Mouse (Mus musculus) cerebellum, adult 2 months (tissue): Measurements from ENCODE around the gene Lrrc73. TPM values are rescaled to one million over a fixed set of nuclear protein-coding genes. Genes with fewer than 3 reads are reported as not detected.

Experiments used
- DNase-seq, 2 experiments: peaks; one replicate each; pipeline ENCODE4 v3.0.0; 2021
- H3K27ac ChIP-seq: fragments of 200-500 bp; 2 replicates; pipeline ENCODE4 v1.5.1; 2012; ENCODE audit warnings: low read length, control low read depth, inconsistent platforms; ENCODE audit not compliant: insufficient read depth
- H3K27me3 ChIP-seq: fragments of 200-500 bp; 2 replicates; pipeline ENCODE4 v1.6.1; 2012; ENCODE audit warnings: inconsistent platforms, mild to moderate bottlenecking, low read length, moderate library complexity; ENCODE audit not compliant: control insufficient read depth, insufficient read depth
- H3K4me1 ChIP-seq: fragments of 200-500 bp; 2 replicates; pipeline ENCODE4 v1.6.1; 2011; ENCODE audit warnings: low read length; ENCODE audit not compliant: control insufficient read depth, insufficient read depth
- H3K4me3 ChIP-seq: fragments of 200-500 bp; replicated peaks from 2 replicates; pipeline ENCODE3; 2011; ENCODE audit warnings: mild to moderate bottlenecking, low read depth, low read length, control low read depth; ENCODE audit not compliant: insufficient read depth
- CTCF ChIP-seq: fragments of 200-500 bp; IDR thresholded peaks from 2 replicates; pipeline ENCODE4 v1.5.1; 2011; ENCODE audit warnings: low read depth, mild to moderate bottlenecking, control low read depth, low read length, moderate library complexity, borderline replicate concordance; ENCODE audit not compliant: insufficient read depth
- POLR2A ChIP-seq: fragments of 200-500 bp; IDR thresholded peaks from 2 replicates; pipeline ENCODE4 v1.6.1; 2011; ENCODE audit warnings: low read length, control low read depth, borderline replicate concordance; ENCODE audit not compliant: insufficient read depth
- WGBS: fragments of 180-500 bp; shearing (Covaris S2); methylation state at CpG from one replicate; pipeline ENCODE4 v1.1.7; 2018; 5-methylcytosine and 5-hydroxymethylcytosine counted together
- polyA plus RNA-seq: library from polyadenylated mRNA; depleted of rRNA; stranded (reverse); fragments of >200 nt; gene quantifications from 2 replicates; pipeline ENCODE4 v1.2.3, GENCODE M21; 2012

The Lrrc73 gene
- polyA plus RNA-seq, 1 experiment, result 26.8 TPM

GRCm38 (mm10) chr17:46283140-46283539, 29.8 kb downstream of the Lrrc73 start:
- TF ChIP-seq POLR2A (no peak), CTCF (no peak)
- Histone ChIP-seq H3K27me3 (no peaks in the 10 kb centered on the region), H3K4me3 (peak overlapping the region; percentile 100), H3K27ac (no peak overlapping the region), H3K4me1 (peaks cover 3% of the 10 kb centered on the region; the same call in 1 of the 2 replicates)
- DNase-seq, result no peak
- 23% methylated on average over 9 of the region's 9 CpGs for WGBS

- WGBS, result 84% methylated on average over 8 of the region's 8 CpGs
- Histone ChIP-seq H3K4me3 (no peak overlapping the region), H3K4me1 (peaks cover 3% of the 10 kb centered on the region; the same call in 1 of the 2 replicates), H3K27me3 (no peaks in the 10 kb centered on the region), H3K27ac (no peak overlapping the region)
- TF ChIP-seq CTCF (no peak), POLR2A (no peak)
- DNase-seq, result no peak
Observed at GRCm38 (mm10) chr17:46283911-46284310, 30.6 kb downstream of the Lrrc73 start.

- Histone ChIP-seq H3K4me3 (no peak overlapping the region), H3K27me3 (no peaks in the 10 kb centered on the region), H3K27ac (no peak overlapping the region), H3K4me1 (peaks cover 3% of the 10 kb centered on the region; the same call in 1 of the 2 replicates)
- TF ChIP-seq POLR2A, result no peak
- no peak for TF ChIP-seq CTCF
- 16% methylated on average over 7 of the region's 7 CpGs for WGBS
- DNase-seq, result no peak
Observed at GRCm38 (mm10) chr17:46284653-46285052, 31.3 kb downstream of the Lrrc73 start.

GRCm38 (mm10) chr17:46285407-46285806, 32.1 kb downstream of the Lrrc73 start:
- H3K4me1 ChIP-seq, result peaks cover 3% of the 10 kb centered on the region; the same call in 1 of the 2 replicates
- no peak overlapping the region for H3K27ac ChIP-seq
- WGBS, result 64% methylated on average over 6 of the region's 6 CpGs
- H3K27me3 ChIP-seq, result no peaks in the 10 kb centered on the region
- no peak overlapping the region for H3K4me3 ChIP-seq
- no peak for DNase-seq
- no peak for TF ChIP-seq CTCF
- TF ChIP-seq POLR2A, result no peak

GRCm38 (mm10) chr17:46287678-46288095, 34.4 kb downstream of the Lrrc73 start:
- TF ChIP-seq POLR2A, result no peak
- no peak for TF ChIP-seq CTCF
- no peaks in the 10 kb centered on the region for H3K4me1 ChIP-seq
- H3K27me3 ChIP-seq, result no peaks in the 10 kb centered on the region
- H3K27ac ChIP-seq, result no peak overlapping the region
- WGBS, result 56% methylated on average over 11 of the region's 11 CpGs
- no peak overlapping the region for H3K4me3 ChIP-seq
- DNase-seq, result no peak

GRCm38 (mm10) chr17:46296601-46297000, 43.3 kb downstream of the Lrrc73 start:
- TF ChIP-seq CTCF (no peak), POLR2A (no peak)
- Histone ChIP-seq H3K27ac (no peak overlapping the region), H3K4me3 (no peak overlapping the region), H3K27me3 (no peaks in the 10 kb centered on the region), H3K4me1 (no peaks in the 10 kb centered on the region)
- 50% methylated on average over 6 of the region's 6 CpGs for WGBS
- no peak for DNase-seq

- H3K4me1 ChIP-seq, result no peaks in the 10 kb centered on the region
- no peak overlapping the region for H3K27ac ChIP-seq
- 7% methylated on average over 6 of the region's 6 CpGs for WGBS
- no peak for DNase-seq
- H3K4me3 ChIP-seq, result peak overlapping the region; percentile 57
- TF ChIP-seq CTCF (no peak), POLR2A (no peak)
- no peaks in the 10 kb centered on the region for H3K27me3 ChIP-seq
Observed at GRCm38 (mm10) chr17:46297028-46297363, 43.7 kb downstream of the Lrrc73 start.

GRCm38 (mm10) chr17:46297364-46298219, 44.3 kb downstream of the Lrrc73 start, which contains the start of gene Dlk2:
TSS of gene Dlk2 (plus strand) at chr17:46297421.
- Histone ChIP-seq H3K4me3 (peak within 1 kb of the TSS; percentile 57), H3K4me1 (no peaks in the 10 kb centered on the region), H3K27ac (no peak within 1 kb of the TSS), H3K27me3 (no peaks in the 10 kb centered on the region)
- peak in 1 of 2 experiments; percentile 38 for DNase-seq
- TF ChIP-seq POLR2A, result no peak
- TF ChIP-seq CTCF, result no peak
- under 1% methylated on average over 65 of the region's 86 CpGs for WGBS
